Mouse (Mus musculus) heart, postnatal 0 days (tissue): ENCODE measurements around the gene Wasf3.
"Not testable (repeated sequence)": the region's sequence is repeated elsewhere in the genome, so short reads cannot be mapped to it uniquely, and the experiment has no call there.

Experiments
- CTCF ChIP-seq: IDR thresholded peaks from 2 replicates; pipeline ENCODE4 v1.5.1; 2016; ENCODE audit warnings: antibody characterized with exemption, control low read depth, low read depth
- EP300 ChIP-seq: IDR thresholded peaks from 2 replicates; pipeline ENCODE4 v1.6.1; 2016; ENCODE audit warnings: antibody characterized with exemption, low read depth

DNA sequence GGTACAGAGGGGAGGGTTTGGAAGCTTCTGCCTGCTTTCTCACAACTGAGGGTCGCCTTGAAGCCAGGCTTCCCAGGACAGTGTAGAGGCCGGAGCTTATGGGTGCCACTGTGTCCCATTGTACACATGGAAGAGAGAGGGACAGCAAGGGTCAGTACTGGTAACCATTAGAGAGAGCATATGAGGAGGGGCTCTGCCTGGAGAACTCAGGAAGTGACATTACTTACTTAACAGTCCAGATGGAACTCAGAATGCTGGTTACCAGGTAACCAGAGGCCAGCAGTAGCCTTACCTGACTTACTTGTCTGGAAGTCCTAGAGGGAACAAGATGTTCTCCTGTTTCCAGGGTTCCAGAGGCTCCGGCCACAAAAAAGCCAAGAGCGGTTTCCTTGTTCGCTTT lies 106.3 kb downstream of the Wasf3 start, which contains the start of gene Gm6370:
- not testable (repeated sequence) for TF ChIP-seq CTCF, EP300
